Mouse (Mus musculus): Measurements from ENCODE around the gene C2cd2.
"Not testable (repeated sequence)": the region's sequence is repeated elsewhere in the genome, so short reads cannot be mapped to it uniquely, and the experiment has no call there.

Gene C2cd2

GRCm38 (mm10) chr16:97946993-97947392, 15.4 kb downstream of the C2cd2 start:
- DNase-seq (ENCODE audit: low spot score): not testable (repeated sequence)

- DNase-seq (ENCODE audit: low spot score): no peak
Observed at GRCm38 (mm10) chr16:97941844-97942243, 20.6 kb downstream of the C2cd2 start.

GRCm38 (mm10) chr16:97940471-97940973, 21.9 kb downstream of the C2cd2 start:
- no peak for DNase-seq (ENCODE audit: low spot score)

- no peak for DNase-seq (ENCODE audit: low spot score)
Observed at GRCm38 (mm10) chr16:97935815-97936214, 26.6 kb downstream of the C2cd2 start.

- DNase-seq (ENCODE audit: low spot score): no peak
Observed at GRCm38 (mm10) chr16:97930231-97930630, 32.2 kb downstream of the C2cd2 start.

- no peak for DNase-seq (ENCODE audit: low spot score)
Observed at GRCm38 (mm10) chr16:97929520-97929919, 32.9 kb downstream of the C2cd2 start.

GRCm38 (mm10) chr16:97927331-97927938, 35.0 kb downstream of the C2cd2 start:
- DNase-seq (ENCODE audit: low spot score): no peak

GRCm38 (mm10) chr16:97926381-97926780, 36.0 kb downstream of the C2cd2 start:
- DNase-seq (ENCODE audit: low spot score): no peak

- DNase-seq (ENCODE audit: low spot score): no peak
Observed at GRCm38 (mm10) chr16:97925760-97926159, 36.6 kb downstream of the C2cd2 start.

- DNase-seq (ENCODE audit: low spot score): no peak
Observed at GRCm38 (mm10) chr16:97923700-97924099, 38.7 kb downstream of the C2cd2 start.

GRCm38 (mm10) chr16:97922779-97923126, 39.6 kb downstream of the C2cd2 start:
- no peak for DNase-seq (ENCODE audit: low spot score)

GRCm38 (mm10) chr16:97921961-97922778, 40.2 kb downstream of the C2cd2 start:
- DNase-seq (ENCODE audit: low spot score): peak; percentile 85

- DNase-seq (ENCODE audit: low spot score): no peak
Observed at GRCm38 (mm10) chr16:97920621-97921020, 41.8 kb downstream of the C2cd2 start.

- no peak for DNase-seq (ENCODE audit: low spot score)
Observed at GRCm38 (mm10) chr16:97919793-97920192, 42.6 kb downstream of the C2cd2 start.

GRCm38 (mm10) chr16:97912873-97913272, 49.5 kb downstream of the C2cd2 start:
- DNase-seq (ENCODE audit: low spot score): no peak

- DNase-seq (ENCODE audit: low spot score): no peak
Observed at GRCm38 (mm10) chr16:97909356-97909755, 53.0 kb downstream of the C2cd2 start.

GRCm38 (mm10) chr16:97907496-97907895, 54.9 kb downstream of the C2cd2 start:
- no peak for DNase-seq (ENCODE audit: low spot score)

GRCm38 (mm10) chr16:97906337-97906736, 56.1 kb downstream of the C2cd2 start:
- no peak for DNase-seq (ENCODE audit: low spot score)

- no peak for DNase-seq (ENCODE audit: low spot score)
Observed at GRCm38 (mm10) chr16:97905449-97905991, 56.9 kb downstream of the C2cd2 start.

GRCm38 (mm10) chr16:97904035-97904434, 58.4 kb downstream of the C2cd2 start:
- no peak for DNase-seq (ENCODE audit: low spot score)

GRCm38 (mm10) chr16:97897346-97898024, 64.9 kb downstream of the C2cd2 start:
- DNase-seq (ENCODE audit: low spot score): no peak

GRCm38 (mm10) chr16:97887762-97888161, 74.6 kb downstream of the C2cd2 start:
- no peak for DNase-seq (ENCODE audit: low spot score)

GRCm38 (mm10) chr16:97883696-97884095, 78.7 kb downstream of the C2cd2 start:
- DNase-seq (ENCODE audit: low spot score): no peak
